Mouse (Mus musculus): ENCODE measurements at regions not wholly inside any gene's neighbourhood (a gene's known extent, or its start where the extent isn't known, plus 50 kb on each side); places are given as distances from the start of the nearest gene placed in this dataset.
A peak's percentile ranks its signal among the peaks of the same experiment; 100 is the strongest.

GRCm38 (mm10) chr11:15572716-15573115 lies 684.8 kb upstream of the Vstm2a start:
- no peak for DNase-seq (ENCODE audit: low spot score in 2 of 2)

GRCm38 (mm10) chr11:15619963-15620362 lies 637.6 kb upstream of the Vstm2a start:
- no peak for DNase-seq (ENCODE audit: low spot score in 2 of 2)

- DNase-seq (ENCODE audit: low spot score in 2 of 2): no peak
Measured at GRCm38 (mm10) chr11:15649025-15649680, 608.4 kb upstream of the Vstm2a start.

- no peak for DNase-seq (ENCODE audit: low spot score in 2 of 2)
Measured at GRCm38 (mm10) chr11:15689073-15689472, 568.5 kb upstream of the Vstm2a start.

GRCm38 (mm10) chr11:15698001-15698756 lies 559.3 kb upstream of the Vstm2a start:
- DNase-seq (ENCODE audit: low spot score in 2 of 2): no peak

GRCm38 (mm10) chr11:15715987-15716386 lies 541.5 kb upstream of the Vstm2a start:
- DNase-seq (ENCODE audit: low spot score in 2 of 2): no peak

- DNase-seq (ENCODE audit: low spot score in 2 of 2): no peak
Measured at GRCm38 (mm10) chr11:15717536-15717935, 540.0 kb upstream of the Vstm2a start.

- no peak for DNase-seq (ENCODE audit: low spot score in 2 of 2)
Measured at GRCm38 (mm10) chr11:15737621-15738020, 519.9 kb upstream of the Vstm2a start.

GRCm38 (mm10) chr11:15756006-15756405 lies 501.5 kb upstream of the Vstm2a start:
- no peak for DNase-seq (ENCODE audit: low spot score in 2 of 2)

- peak in 1 of 2 experiments; percentile 7 for DNase-seq (ENCODE audit: low spot score in 2 of 2)
Measured at GRCm38 (mm10) chr11:15769651-15770617, 487.6 kb upstream of the Vstm2a start.
